Mouse (Mus musculus): ENCODE measurements around the gene Clrn2.

DNA sequence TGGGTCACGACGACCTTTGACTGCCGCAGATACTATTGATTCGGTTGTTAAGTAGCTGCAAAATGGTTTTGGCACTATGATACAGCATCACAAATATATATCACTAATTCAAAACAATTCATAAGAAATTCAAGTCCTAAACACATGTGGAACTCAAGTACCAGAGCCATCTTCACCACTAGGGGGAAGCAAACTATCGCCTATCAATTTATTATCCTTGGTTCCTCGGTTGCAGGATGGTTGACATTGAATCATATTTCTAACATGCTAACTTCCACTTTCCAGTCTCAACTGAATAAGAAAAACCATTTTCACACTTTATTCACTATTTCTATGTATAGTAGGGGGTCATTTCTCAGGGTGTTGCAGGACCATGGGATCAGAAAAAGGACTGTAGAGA lies 20.7 kb downstream of the Clrn2 start:
- TF ChIP-seq POLR2A (IDR thresholded peaks at IDR 0.05; ENCODE audit: borderline replicate concordance, extremely low read depth, low read depth, low read length) (no peak), CTCF (IDR thresholded peaks at IDR 0.05; ENCODE audit: insufficient read depth, low read length) (peak; percentile 55; the same call in 1 of the 2 replicates)
